Comparison of ENCODE assay signal across 10 mouse cellular contexts in genomic region chr3:122814531-122814930, GRCm38 (mm10).
DNase-seq lines count a peak whose midpoint lies in the region; ATAC-seq and TF ChIP-seq lines count a peak whose summit lies in the region.
"Had no signal": no experiment of that assay in that cellular context is flagged by ENCODE, and none has a peak within 500 bp of the region (broad histone marks: within the 10 kb centered on the region; RNA-seq: fewer than 3 reads in every experiment).

No protein-coding gene starts in this region.

- intact Hi-C loops in left cerebral cortex, postnatal 36 days (cut with DNase I): no loop called here

- H3K9ac ChIP-seq in forebrain, embryonic 15.5 days (replicated peaks): no peak overlapping the region
- no peak overlapping the region for H3K9ac ChIP-seq in forebrain, embryonic 12.5 days
- H3K9ac ChIP-seq in midbrain, postnatal 0 days (replicated peaks; ENCODE audit: low read length, poor library complexity, severe bottlenecking): no peak overlapping the region
- H3K9ac ChIP-seq in midbrain, embryonic 16.5 days (ENCODE audit: low read depth, low read length): no peak overlapping the region

- H3K9me3 ChIP-seq in forebrain, embryonic 15.5 days: no peaks in the 10 kb centered on the region
- H3K9me3 ChIP-seq in forebrain, embryonic 12.5 days: no peaks in the 10 kb centered on the region
- H3K9me3 ChIP-seq in midbrain, postnatal 0 days (ENCODE audit: low read length): no peaks in the 10 kb centered on the region
- H3K9me3 ChIP-seq in midbrain, embryonic 16.5 days (replicated peaks; ENCODE audit: control insufficient read depth, low read length, poor library complexity, severe bottlenecking): no peaks in the 10 kb centered on the region

- no peak overlapping the region for H3K4me2 ChIP-seq in forebrain, embryonic 15.5 days (replicated peaks)
- H3K4me2 ChIP-seq in forebrain, embryonic 12.5 days: no peak overlapping the region
- H3K4me2 ChIP-seq in midbrain, postnatal 0 days (ENCODE audit: low read depth, low read length, poor library complexity, severe bottlenecking): no peak overlapping the region
- H3K4me2 ChIP-seq in midbrain, embryonic 16.5 days (ENCODE audit: low read length): no peak overlapping the region

- H3K4me1 ChIP-seq in forebrain, embryonic 15.5 days: peaks cover 9% of the 10 kb centered on the region; the same call in 1 of the 2 replicates
- no peaks in the 10 kb centered on the region for H3K4me1 ChIP-seq in forebrain, embryonic 12.5 days
- no peaks in the 10 kb centered on the region; the same call in 1 of the 2 replicates for H3K4me1 ChIP-seq in midbrain, postnatal 0 days (ENCODE audit: insufficient read depth, low read length)
- no peaks in the 10 kb centered on the region for H3K4me1 ChIP-seq in midbrain, embryonic 16.5 days (ENCODE audit: control insufficient read depth, insufficient read depth, low read length)

- no peak overlapping the region for H3K4me3 ChIP-seq in forebrain, embryonic 15.5 days
- H3K4me3 ChIP-seq in forebrain, embryonic 12.5 days (replicated peaks): no peak overlapping the region
- H3K4me3 ChIP-seq in midbrain, postnatal 0 days (ENCODE audit: low read depth, low read length): no peak overlapping the region
- no peak overlapping the region for H3K4me3 ChIP-seq in midbrain, embryonic 16.5 days (ENCODE audit: low read depth, low read length)

- peak; percentile 55 for ATAC-seq in forebrain, embryonic 15.5 days (replicated peaks)
- ATAC-seq in forebrain, embryonic 12.5 days (ENCODE audit: low FRiP score): no peak
- ATAC-seq in midbrain, postnatal 0 days (ENCODE audit: low FRiP score): no peak
- ATAC-seq in midbrain, embryonic 16.5 days: no peak
- no peak for ATAC-seq in activated CD4-positive, CD25-positive, alpha-beta regulatory T cell, adult 4 months
- ATAC-seq: hindbrain, postnatal 0 days had no signal

- DNase-seq in midbrain, postnatal 0 days (ENCODE audit: low spot score): peak; percentile 39
- DNase-seq in left cerebral cortex, postnatal 36 days (ENCODE audit: low spot score in 2 of 2): peak; percentile 24 to 29
- no peak for DNase-seq in cerebellum, adult 18-20 months
- DNase-seq in spleen, postnatal 14 days (ENCODE audit: low spot score in 2 of 2): no peak

- H3K36me3 ChIP-seq in forebrain, embryonic 15.5 days: no peaks in the 10 kb centered on the region
- H3K36me3 ChIP-seq in forebrain, embryonic 12.5 days (replicated peaks): 0 out of 2 replicates have a peak, but pooled peaks cover 2% of the 10 kb centered on the region
- H3K36me3 ChIP-seq in midbrain, postnatal 0 days (ENCODE audit: insufficient read depth, low read length): no peaks in the 10 kb centered on the region
- no peaks in the 10 kb centered on the region for H3K36me3 ChIP-seq in midbrain, embryonic 16.5 days (ENCODE audit: control insufficient read depth, insufficient read depth, low read length)

- 60% methylated on average over 4 of the region's 4 CpGs for WGBS in forebrain, embryonic 15.5 days
- WGBS in forebrain, embryonic 12.5 days: 72% methylated on average over 4 of the region's 4 CpGs
- 61% methylated on average over 4 of the region's 4 CpGs for WGBS in midbrain, postnatal 0 days
- WGBS in midbrain, embryonic 16.5 days: 70% methylated on average over 4 of the region's 4 CpGs

- H3K27ac ChIP-seq in forebrain, embryonic 15.5 days (replicated peaks): peak overlapping the region; percentile 49
- no peak overlapping the region for H3K27ac ChIP-seq in forebrain, embryonic 12.5 days
- H3K27ac ChIP-seq in midbrain, postnatal 0 days (ENCODE audit: low read depth, low read length): no peak overlapping the region
- no peak overlapping the region for H3K27ac ChIP-seq in midbrain, embryonic 16.5 days (ENCODE audit: low read length)
- H3K27ac ChIP-seq: hindbrain, postnatal 0 days; macrophage had no signal

- no peak for TF ChIP-seq CTCF in midbrain, postnatal 0 days (IDR thresholded peaks at IDR 0.05)

- H3K27me3 ChIP-seq in forebrain, embryonic 15.5 days: no peaks in the 10 kb centered on the region
- no peaks in the 10 kb centered on the region for H3K27me3 ChIP-seq in forebrain, embryonic 12.5 days
- no peaks in the 10 kb centered on the region for H3K27me3 ChIP-seq in midbrain, postnatal 0 days (ENCODE audit: insufficient read depth, low read length)
- no peaks in the 10 kb centered on the region for H3K27me3 ChIP-seq in midbrain, embryonic 16.5 days (ENCODE audit: control insufficient read depth, insufficient read depth, low read depth, low read length)

Comparison
In these comparisons a context has a peak if more than half of its experiments do, and no peak if none do; other contexts are left out.
1. DNase-seq: peak in midbrain, postnatal 0 days (single experiment) and left cerebral cortex, postnatal 36 days (2 of 2); none in cerebellum, adult 18-20 months (0 of 2) and spleen, postnatal 14 days (0 of 2).